Mouse (Mus musculus) heart, postnatal 25 days (tissue): ENCODE results near the gene Fam107a. TPM values are rescaled to one million over a fixed set of nuclear protein-coding genes. Genes with fewer than 3 reads are reported as not detected.

Source experiments
- DNase-seq: peaks from one replicate; pipeline ENCODE4 v3.0.0; 2022; ENCODE audit warnings: low spot score
- intact Hi-C: fragments of 180-260 bp; cut with DNase I; formaldehyde crosslinking; loops from one replicate; pipeline ENCODE4 v1.15.1; 2025
- total RNA-seq, 2 experiments: library from RNA; stranded (reverse); gene quantifications; 2 replicates each; pipeline ENCODE4 v1.2.3; 2021

Gene Fam107a
- total RNA-seq, 2 experiments from 2014 or later, result 4.8 to 10.6 TPM

GRCm38 (mm10) chr14:8259166-8259565, 58.7 kb downstream of the Fam107a start, which contains the start of gene Acox2:
TSS of gene Acox2 (minus strand) at chr14:8259353.
- no peak for DNase-seq
- intact Hi-C loops, result loop anchor here (5.0 kb wide), 2 partner anchors 167 to 297 kb away; no protein-coding TSS in a partner anchor

GRCm38 (mm10) chr14:8258752-8259151, 59.1 kb downstream of the Fam107a start:
- intact Hi-C loops, result loop anchor here (5.0 kb wide), 2 partner anchors 166 to 296 kb away; no protein-coding TSS in a partner anchor
- no peak for DNase-seq

- DNase-seq, result no peak
Measured at GRCm38 (mm10) chr14:8258335-8258627, 59.5 kb downstream of the Fam107a start.

GRCm38 (mm10) chr14:8257521-8258334, 60.1 kb downstream of the Fam107a start:
- intact Hi-C loops, result loop anchor here (5.0 kb wide), 2 partner anchors 165 to 295 kb away; no protein-coding TSS in a partner anchor
- DNase-seq, result no peak

More at GRCm38 (mm10) chr14:8258335-8258627, 59.5 kb downstream of the Fam107a start:
- intact Hi-C loops, result loop anchor here (5.0 kb wide), 2 partner anchors 166 to 296 kb away; no protein-coding TSS in a partner anchor

GRCm38 (mm10) chr14:8256881-8257280, 60.9 kb downstream of the Fam107a start:
- intact Hi-C loops, result loop anchor here (5.0 kb wide), 2 partner anchors 165 to 295 kb away; no protein-coding TSS in a partner anchor
- no peak for DNase-seq

- intact Hi-C loops, result loop anchor here (5.0 kb wide), 2 partner anchors 164 to 294 kb away; no protein-coding TSS in a partner anchor
- DNase-seq, result no peak
Measured at GRCm38 (mm10) chr14:8256072-8256471, 61.8 kb downstream of the Fam107a start.

GRCm38 (mm10) chr14:8255076-8255729, 62.6 kb downstream of the Fam107a start:
- intact Hi-C loops, result loop anchor here (5.0 kb wide), 2 partner anchors 163 to 293 kb away; no protein-coding TSS in a partner anchor

GRCm38 (mm10) chr14:8251330-8251885, 66.4 kb downstream of the Fam107a start:
- intact Hi-C loops, result no loop called here
- DNase-seq, result no peak

More at GRCm38 (mm10) chr14:8255076-8255729, 62.6 kb downstream of the Fam107a start:
- no peak for DNase-seq

GRCm38 (mm10) chr14:8250141-8250871, 67.5 kb downstream of the Fam107a start:
- no peak for DNase-seq
- intact Hi-C loops, result no loop called here

GRCm38 (mm10) chr14:8249206-8249605, 68.6 kb downstream of the Fam107a start:
- no peak for DNase-seq
- intact Hi-C loops, result no loop called here

GRCm38 (mm10) chr14:8246878-8247277, 70.9 kb downstream of the Fam107a start:
- intact Hi-C loops, result no loop called here
- no peak for DNase-seq

Other genes with a start within 250 kb of the Fam107a start
- gene Rpp14, start 237.7 kb downstream of the Fam107a start, total RNA-seq, result 10 to 100 TPM; 19.0 to 23.8 TPM
- 10 to 100 TPM; 20.0 to 23.2 TPM for gene Pxk, start 219.8 kb downstream of the Fam107a start, total RNA-seq
- 100 to 1,000 TPM; 896 to 959 TPM for gene Pdhb, start 145.0 kb downstream of the Fam107a start, total RNA-seq
- 1 to 10 TPM; 9.0 to 9.3 TPM for gene Kctd6, start 103.9 kb downstream of the Fam107a start, total RNA-seq
- gene Acox2, start 58.7 kb downstream of the Fam107a start, total RNA-seq, result under 1 TPM in 1 of 2 experiments, not detected in 1; 0.34 TPM
- gene Oit1, start 60.7 kb upstream of the Fam107a start, total RNA-seq, result not detected